Mouse (Mus musculus): Measurements from ENCODE around the gene Osbp2. TPM values are rescaled to one million over a fixed set of nuclear protein-coding genes. Genes with fewer than 3 reads are reported as not detected.

The Osbp2 gene
- polyA plus RNA-seq, 2 experiments from 2014 or later, result not detected

- no peak for ATAC-seq
Measured at GRCm38 (mm10) chr11:3755341-3755740, 108.4 kb downstream of the Osbp2 start.

GRCm38 (mm10) chr11:3754685-3755084 is 109.0 kb downstream of the Osbp2 start:
- no peak for ATAC-seq

GRCm38 (mm10) chr11:3753897-3754296 is 109.8 kb downstream of the Osbp2 start:
- ATAC-seq, result no peak

GRCm38 (mm10) chr11:3752766-3753165 is 110.9 kb downstream of the Osbp2 start:
- no peak for ATAC-seq

GRCm38 (mm10) chr11:3749831-3750230 is 113.9 kb downstream of the Osbp2 start:
- no peak for ATAC-seq

- ATAC-seq, result no peak
Measured at GRCm38 (mm10) chr11:3742449-3742848, 121.3 kb downstream of the Osbp2 start.

GRCm38 (mm10) chr11:3741183-3741582 is 122.5 kb downstream of the Osbp2 start:
- no peak for ATAC-seq

- no peak for ATAC-seq
Measured at GRCm38 (mm10) chr11:3738778-3739177, 124.9 kb downstream of the Osbp2 start.

- no peak for ATAC-seq
Measured at GRCm38 (mm10) chr11:3735715-3736114, 128.0 kb downstream of the Osbp2 start.

- ATAC-seq, result no peak
Measured at GRCm38 (mm10) chr11:3733933-3734636, 129.6 kb downstream of the Osbp2 start.

- no peak for ATAC-seq
Measured at GRCm38 (mm10) chr11:3731469-3731868, 132.2 kb downstream of the Osbp2 start.

GRCm38 (mm10) chr11:3727438-3728105 is 136.1 kb downstream of the Osbp2 start:
- ATAC-seq, result no peak

- no peak for ATAC-seq
Measured at GRCm38 (mm10) chr11:3725331-3726054, 138.2 kb downstream of the Osbp2 start.

GRCm38 (mm10) chr11:3724726-3725125 is 139.0 kb downstream of the Osbp2 start:
- no peak for ATAC-seq

GRCm38 (mm10) chr11:3723910-3724309 is 139.8 kb downstream of the Osbp2 start:
- no peak for ATAC-seq

- ATAC-seq, result no peak
Measured at GRCm38 (mm10) chr11:3722861-3723260, 140.8 kb downstream of the Osbp2 start.

GRCm38 (mm10) chr11:3722036-3722435 is 141.7 kb downstream of the Osbp2 start:
- ATAC-seq, result no peak

- no peak for ATAC-seq
Measured at GRCm38 (mm10) chr11:3716662-3717061, 147.0 kb downstream of the Osbp2 start.

GRCm38 (mm10) chr11:3714486-3714885 is 149.2 kb downstream of the Osbp2 start:
- no peak for ATAC-seq

- ATAC-seq, result no peak
Measured at GRCm38 (mm10) chr11:3710203-3710602, 153.5 kb downstream of the Osbp2 start.

GRCm38 (mm10) chr11:3707057-3707456 is 156.6 kb downstream of the Osbp2 start:
- ATAC-seq, result no peak

- no peak for ATAC-seq
Measured at GRCm38 (mm10) chr11:3704404-3704803, 159.3 kb downstream of the Osbp2 start.

Data from CD4-positive, CD25-positive, alpha-beta regulatory T cell, adult 4 months (primary cell).